Mouse (Mus musculus): ENCODE results near the gene Tex33. TPM values are rescaled to one million over a fixed set of nuclear protein-coding genes. Genes with fewer than 3 reads are reported as not detected.

The Tex33 gene
- polyA plus RNA-seq, 1 experiment = not detected

DNA sequence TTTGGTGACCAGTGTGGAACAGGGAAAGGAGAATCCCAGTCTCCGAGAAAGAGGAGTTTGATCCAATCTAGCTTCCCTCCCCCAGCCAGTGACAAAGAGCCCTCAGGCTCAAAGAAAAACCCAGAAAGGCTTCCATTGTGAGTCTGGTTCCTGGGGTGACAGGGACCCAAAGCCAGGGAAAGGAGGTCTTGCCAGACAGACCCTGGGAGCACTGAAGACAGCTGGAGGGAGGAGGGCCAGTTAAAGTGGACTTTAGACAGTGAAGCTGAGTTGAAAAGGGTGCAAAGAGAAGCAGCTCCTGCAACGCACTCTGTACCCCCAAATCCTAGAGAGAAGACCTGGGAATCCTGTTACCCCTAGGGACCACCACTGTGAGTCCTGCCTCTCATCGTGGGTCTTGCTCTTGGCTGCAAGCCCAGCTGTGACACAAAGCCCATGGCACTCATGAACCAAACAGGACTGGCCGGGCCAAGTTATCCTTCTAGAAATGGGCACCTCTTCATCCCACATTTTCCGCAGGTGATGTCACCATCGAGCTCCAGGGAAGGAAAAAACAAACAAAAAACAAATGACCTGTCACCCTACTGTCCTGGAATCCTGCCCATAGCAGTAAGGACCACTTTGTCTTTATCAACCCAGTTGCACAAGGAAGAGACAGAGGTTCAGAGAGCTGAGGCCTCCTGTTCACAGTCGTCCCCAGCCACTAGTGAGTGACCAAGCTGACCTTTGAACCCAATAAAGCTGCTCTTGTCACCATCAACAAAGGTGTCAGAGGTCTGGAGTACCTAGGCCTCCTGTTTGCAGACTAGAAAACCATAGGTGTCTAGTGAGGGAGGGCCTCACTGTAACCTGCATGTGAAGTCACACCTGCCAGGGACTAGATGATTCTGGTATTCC, 11.2 kb downstream of the Tex33 start:
- 54% methylated on average over 7 of the region's 7 CpGs for WGBS
- TF ChIP-seq POLR2A (IDR thresholded peaks at IDR 0.05; ENCODE audit: borderline replicate concordance, extremely low read depth, low read depth, low read length) (no peak), CTCF (IDR thresholded peaks at IDR 0.05; ENCODE audit: insufficient read depth, low read length) (no peak)
- Histone ChIP-seq H3K4me3 (replicated peaks; ENCODE audit: extremely low read depth, low read depth, low read length) (no peak overlapping the region), H3K4me1 (ENCODE audit: control insufficient read depth, insufficient read depth, low read length) (no peaks in the 10 kb centered on the region)
- no peak for DNase-seq

DNA sequence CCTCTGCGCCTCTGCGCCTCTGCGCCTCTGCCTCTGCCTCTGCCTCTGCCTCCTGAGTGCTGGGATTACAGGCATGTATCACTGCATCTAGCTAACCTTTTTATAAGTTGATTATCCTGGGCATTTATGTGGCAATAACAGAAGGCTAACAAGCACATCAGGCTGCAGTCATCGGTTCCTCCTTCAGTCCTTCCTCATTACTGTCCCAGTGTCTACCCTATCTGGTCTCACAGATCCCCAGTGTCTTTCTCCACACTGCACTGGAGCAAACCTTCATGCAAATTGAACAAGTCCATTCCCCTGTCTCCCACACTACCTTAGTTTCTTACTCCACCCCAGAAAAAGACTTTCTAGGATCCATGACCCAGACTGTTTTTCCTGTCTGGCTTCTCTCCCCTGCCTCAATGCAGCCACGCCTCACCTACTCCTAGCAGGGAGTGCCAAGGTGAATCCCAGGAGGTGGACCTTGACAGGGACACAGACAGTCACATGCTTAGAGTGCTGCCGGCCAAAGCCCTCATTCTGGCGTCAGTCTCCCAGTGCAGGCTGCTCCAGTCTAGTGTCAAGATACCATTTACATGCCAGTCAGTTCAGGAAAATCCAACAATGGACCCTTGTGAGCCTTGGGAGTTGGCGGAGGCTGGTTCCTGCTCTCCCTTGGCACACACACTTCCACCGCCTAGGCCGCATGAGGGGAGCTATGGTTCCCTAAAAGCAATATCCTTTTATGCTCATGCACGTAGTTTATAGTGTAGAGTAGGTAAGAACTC, 12.1 kb downstream of the Tex33 start:
- Histone ChIP-seq H3K4me3 (replicated peaks; ENCODE audit: extremely low read depth, low read depth, low read length) (no peak overlapping the region), H3K4me1 (ENCODE audit: control insufficient read depth, insufficient read depth, low read length) (no peaks in the 10 kb centered on the region)
- 69% methylated on average over 11 of the region's 11 CpGs for WGBS
- TF ChIP-seq CTCF (IDR thresholded peaks at IDR 0.05; ENCODE audit: insufficient read depth, low read length) = no peak
- TF ChIP-seq POLR2A (IDR thresholded peaks at IDR 0.05; ENCODE audit: borderline replicate concordance, extremely low read depth, low read depth, low read length) = no peak
- DNase-seq = no peak

DNA sequence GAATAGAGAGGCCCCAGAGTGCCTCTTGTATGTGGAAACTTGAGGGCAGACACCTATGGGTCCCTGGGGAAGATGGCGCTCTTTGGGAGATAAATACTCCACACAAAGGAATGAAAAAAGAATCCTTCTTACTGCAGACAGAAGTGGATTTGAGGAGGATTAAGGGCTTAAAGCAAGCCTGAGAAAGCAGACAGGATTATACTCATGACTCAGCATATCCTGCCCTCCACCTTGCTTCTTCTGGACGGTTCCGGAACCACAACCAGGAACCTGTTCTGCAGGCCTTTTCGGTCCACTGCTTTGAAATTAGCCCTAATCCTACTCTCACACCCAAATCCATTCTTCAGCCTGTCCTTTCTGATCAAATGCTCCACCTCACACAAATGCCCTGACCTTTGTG, 13.6 kb downstream of the Tex33 start:
- H3K4me3 ChIP-seq (replicated peaks; ENCODE audit: extremely low read depth, low read depth, low read length) = no peak overlapping the region
- 81% methylated on average over 4 of the region's 4 CpGs for WGBS
- TF ChIP-seq CTCF (IDR thresholded peaks at IDR 0.05; ENCODE audit: insufficient read depth, low read length) (no peak), POLR2A (IDR thresholded peaks at IDR 0.05; ENCODE audit: borderline replicate concordance, extremely low read depth, low read depth, low read length) (no peak)
- DNase-seq = no peak
- H3K4me1 ChIP-seq (ENCODE audit: control insufficient read depth, insufficient read depth, low read length) = no peaks in the 10 kb centered on the region

DNA sequence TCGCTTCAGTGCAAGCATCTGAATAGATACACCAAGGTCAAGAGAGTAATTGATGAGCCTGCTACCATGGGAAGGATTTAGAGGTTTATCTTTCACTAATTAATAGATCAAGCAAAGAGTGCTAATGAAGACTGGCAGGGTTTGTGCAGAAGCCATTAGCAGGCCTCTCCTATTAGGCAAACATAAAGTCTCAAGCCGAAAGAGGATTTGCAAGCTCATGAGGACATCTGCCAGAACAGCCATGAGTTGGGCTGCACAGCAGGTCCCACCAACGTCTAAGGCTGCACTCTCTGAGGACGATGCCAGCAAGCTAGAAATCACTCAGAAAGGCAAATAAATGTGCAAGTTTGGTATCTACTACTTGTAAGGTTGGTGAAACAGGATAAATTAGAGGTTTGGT, 15.0 kb downstream of the Tex33 start:
- TF ChIP-seq CTCF (IDR thresholded peaks at IDR 0.05; ENCODE audit: insufficient read depth, low read length) = no peak
- TF ChIP-seq POLR2A (IDR thresholded peaks at IDR 0.05; ENCODE audit: borderline replicate concordance, extremely low read depth, low read depth, low read length) = no peak
- no peak for DNase-seq
- Histone ChIP-seq H3K4me1 (ENCODE audit: control insufficient read depth, insufficient read depth, low read length) (no peaks in the 10 kb centered on the region), H3K4me3 (replicated peaks; ENCODE audit: extremely low read depth, low read depth, low read length) (no peak overlapping the region)
- 66% methylated on average over 4 of the region's 4 CpGs for WGBS

DNA sequence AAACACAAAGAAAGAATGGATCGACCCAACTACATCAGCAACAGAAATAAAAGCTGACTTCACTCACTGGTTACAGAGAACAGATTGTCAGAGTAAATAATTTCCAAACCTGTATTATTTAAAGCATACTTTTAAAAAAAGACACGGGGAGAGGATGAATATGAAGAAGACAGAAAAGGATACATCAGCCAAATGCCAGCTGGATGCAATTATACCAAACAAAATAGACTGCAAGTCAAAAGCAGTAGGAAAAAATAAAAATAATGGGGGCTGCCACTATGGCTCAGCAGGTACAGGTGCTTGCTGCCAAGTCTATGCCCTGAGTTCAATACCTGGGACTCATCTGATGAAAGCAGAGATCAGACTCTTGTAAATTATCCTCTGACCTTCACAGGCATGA, 15.5 kb downstream of the Tex33 start:
- Histone ChIP-seq H3K4me1 (ENCODE audit: control insufficient read depth, insufficient read depth, low read length) (no peaks in the 10 kb centered on the region), H3K4me3 (replicated peaks; ENCODE audit: extremely low read depth, low read depth, low read length) (no peak overlapping the region)
- TF ChIP-seq POLR2A (IDR thresholded peaks at IDR 0.05; ENCODE audit: borderline replicate concordance, extremely low read depth, low read depth, low read length) = no peak
- no peak for TF ChIP-seq CTCF (IDR thresholded peaks at IDR 0.05; ENCODE audit: insufficient read depth, low read length)
- DNase-seq = no peak
- 65% methylated on average over 2 of the region's 2 CpGs for WGBS

DNA sequence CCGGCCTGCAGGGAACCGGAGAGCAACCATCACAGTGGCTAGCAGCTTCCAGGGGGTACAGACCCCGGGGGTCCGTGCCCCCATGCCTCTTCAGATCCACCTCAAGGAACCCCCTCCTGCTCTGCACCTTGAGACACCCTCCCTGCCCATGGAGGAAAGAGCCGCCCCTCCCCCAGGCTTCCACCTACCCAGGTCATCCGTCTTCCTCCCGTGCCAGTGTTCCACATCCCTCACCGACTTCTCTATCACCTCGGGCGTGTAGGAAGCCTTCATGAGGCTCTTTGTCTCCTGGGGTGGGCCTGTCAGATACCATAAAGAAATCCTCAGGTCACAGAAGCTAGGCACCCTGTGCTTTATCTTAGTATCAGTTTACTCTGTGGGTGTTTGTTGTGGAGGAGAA, 17.2 kb downstream of the Tex33 start:
- WGBS = 62% methylated on average over 10 of the region's 10 CpGs

DNA sequence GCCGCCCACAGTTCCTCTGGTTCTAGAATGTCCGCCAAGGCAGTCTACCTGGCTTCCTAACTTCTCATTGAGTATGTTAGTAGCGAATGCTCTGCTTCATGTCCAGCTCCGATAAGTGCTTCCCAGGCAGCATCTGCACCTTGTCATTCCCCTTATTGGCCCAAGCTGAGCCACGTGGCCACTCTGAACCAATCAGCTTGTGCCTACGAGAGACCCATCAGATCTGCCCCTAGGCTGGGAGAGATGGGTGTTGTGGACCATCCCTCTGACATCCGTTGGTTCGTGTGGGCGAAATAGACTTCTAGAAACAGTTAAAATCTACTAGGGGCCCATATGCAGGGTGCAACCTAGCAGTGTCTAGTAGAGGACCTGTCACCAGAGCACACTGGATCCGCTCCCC, 17.9 kb downstream of the Tex33 start:
- no peak for DNase-seq
- TF ChIP-seq POLR2A (IDR thresholded peaks at IDR 0.05; ENCODE audit: borderline replicate concordance, extremely low read depth, low read depth, low read length) = no peak
- TF ChIP-seq CTCF (IDR thresholded peaks at IDR 0.05; ENCODE audit: insufficient read depth, low read length) = no peak
- Histone ChIP-seq H3K4me1 (ENCODE audit: control insufficient read depth, insufficient read depth, low read length) (peaks cover 7% of the 10 kb centered on the region), H3K4me3 (replicated peaks; ENCODE audit: extremely low read depth, low read depth, low read length) (no peak overlapping the region)
- 88% methylated on average over 10 of the region's 10 CpGs for WGBS

More for the DNA sequence above, 17.2 kb downstream of the Tex33 start:
- TF ChIP-seq CTCF (IDR thresholded peaks at IDR 0.05; ENCODE audit: insufficient read depth, low read length) (no peak), POLR2A (IDR thresholded peaks at IDR 0.05; ENCODE audit: borderline replicate concordance, extremely low read depth, low read depth, low read length) (no peak)
- no peak for DNase-seq
- Histone ChIP-seq H3K4me1 (ENCODE audit: control insufficient read depth, insufficient read depth, low read length) (peaks cover 3% of the 10 kb centered on the region), H3K4me3 (replicated peaks; ENCODE audit: extremely low read depth, low read depth, low read length) (no peak overlapping the region)

DNA sequence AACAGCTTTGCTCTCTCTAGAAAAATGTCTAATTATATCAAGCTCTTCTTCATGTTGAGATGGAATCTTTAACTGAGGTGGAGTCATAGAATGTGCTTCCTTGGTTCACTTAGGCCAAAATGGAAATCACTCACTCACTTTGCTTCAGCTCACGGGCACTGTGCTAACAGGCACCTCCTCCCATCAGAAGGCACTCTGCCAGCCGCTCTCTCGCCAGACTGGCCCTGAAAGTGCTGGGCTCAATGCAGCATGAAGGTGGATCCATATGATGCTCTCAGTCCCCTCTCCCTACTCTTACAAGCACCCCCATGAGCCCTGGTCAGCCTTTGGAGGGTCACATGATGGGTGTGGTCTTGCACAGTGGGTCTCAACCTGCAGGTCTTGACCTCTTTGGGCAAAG, 21.5 kb downstream of the Tex33 start:
- H3K4me1 ChIP-seq (ENCODE audit: control insufficient read depth, insufficient read depth, low read length) = peaks cover 18% of the 10 kb centered on the region
- no peak for DNase-seq
- TF ChIP-seq POLR2A (IDR thresholded peaks at IDR 0.05; ENCODE audit: borderline replicate concordance, extremely low read depth, low read depth, low read length) = no peak
- TF ChIP-seq CTCF (IDR thresholded peaks at IDR 0.05; ENCODE audit: insufficient read depth, low read length) = no peak
- no peak overlapping the region for H3K4me3 ChIP-seq (replicated peaks; ENCODE audit: extremely low read depth, low read depth, low read length)
- 51% methylated on average over 3 of the region's 3 CpGs for WGBS

DNA sequence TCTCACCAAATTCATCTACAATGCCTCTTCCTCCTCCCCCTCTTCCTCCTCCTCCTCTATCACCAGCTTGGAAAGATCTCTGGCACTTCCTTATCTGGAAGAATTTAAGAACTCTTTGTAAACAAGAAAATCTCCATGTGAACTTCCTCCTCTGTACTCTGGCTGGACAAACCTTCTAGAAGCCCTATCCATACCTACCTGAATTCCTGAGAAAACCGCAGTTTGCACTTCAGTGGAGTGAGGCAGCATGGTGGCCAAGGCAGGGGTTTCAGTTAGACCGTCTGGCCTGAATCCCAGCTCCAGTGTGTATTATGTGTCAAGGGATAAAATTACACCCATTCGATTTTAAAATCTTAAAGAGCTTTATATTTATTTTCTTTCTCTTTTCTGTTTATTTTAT, 22.9 kb downstream of the Tex33 start:
- TF ChIP-seq CTCF (IDR thresholded peaks at IDR 0.05; ENCODE audit: insufficient read depth, low read length) = no peak
- TF ChIP-seq POLR2A (IDR thresholded peaks at IDR 0.05; ENCODE audit: borderline replicate concordance, extremely low read depth, low read depth, low read length) = no peak
- 31% methylated on average over 3 of the region's 3 CpGs for WGBS
- H3K4me3 ChIP-seq (replicated peaks; ENCODE audit: extremely low read depth, low read depth, low read length) = no peak overlapping the region
- H3K4me1 ChIP-seq (ENCODE audit: control insufficient read depth, insufficient read depth, low read length) = peaks cover 22% of the 10 kb centered on the region
- DNase-seq = no peak
